18 mouse cellular contexts compared by ENCODE assay signal in genomic region chr14:27420816-27421215, GRCm38 (mm10). TPM values are rescaled to one million over a fixed set of nuclear protein-coding genes. Genes with fewer than 3 reads are reported as not detected.
A peak's percentile ranks its signal among the peaks of the same experiment; 100 is the strongest.
DNase-seq lines count a peak whose midpoint lies in the region; TF ChIP-seq lines count a peak whose summit lies in the region.
"Had no signal": no experiment of that assay in that cellular context is flagged by ENCODE, and none has a peak within 500 bp of the region (broad histone marks: within the 10 kb centered on the region; RNA-seq: fewer than 3 reads in every experiment).

No protein-coding gene starts in this region.

- no peak overlapping the region for H3K4me3 ChIP-seq in kidney, adult 2 months (ENCODE audit: insufficient read depth, low read depth, low read length)

- H3K27me3 ChIP-seq in kidney, adult 2 months (replicated peaks; ENCODE audit: control insufficient read depth, insufficient read depth, low read length), result no peaks in the 10 kb centered on the region
- H3K27me3 ChIP-seq: CH12.LX, Patski had no signal

- H3K36me3 ChIP-seq in kidney, adult 2 months (ENCODE audit: control insufficient read depth, insufficient read depth, low read length), result no peaks in the 10 kb centered on the region

- peaks cover 5% of the 10 kb centered on the region; the same call in 1 of the 2 replicates for H3K4me1 ChIP-seq in kidney, adult 2 months (ENCODE audit: control insufficient read depth, insufficient read depth, low read length)

- DNase-seq in heart, adult 11 months, result peak; percentile 16
- no peak for DNase-seq in heart, adult 9 months (ENCODE audit: low spot score in 2 of 2)
- peak; percentile 83 for DNase-seq in kidney, adult 2 months
- no peak for DNase-seq in kidney, adult 18-20 months
- DNase-seq in kidney, adult 9 months, result peak; percentile 77
- DNase-seq in kidney, postnatal 4 days, result no peak
- DNase-seq: adrenal gland, adult 2 months; adrenal gland, adult 8-10 months; adrenal gland, postnatal 10 days; adrenal gland, postnatal 14 days; adrenal gland, postnatal 25 days; adrenal gland, postnatal 36 days; B cell, adult 2 months; cerebellum, adult 11 months; cerebellum, adult 11-12 months; cerebellum, adult 18-20 months had no signal

- H3K27ac ChIP-seq in kidney, adult 2 months (ENCODE audit: insufficient read depth, low read depth, low read length), result 0 out of 2 replicates have a peak overlapping the region, but pooled peaks have one; percentile 23

- no peak for TF ChIP-seq POLR2A in kidney, adult 2 months (IDR thresholded peaks at IDR 0.05; ENCODE audit: low read depth, low read length)

- WGBS in kidney, adult 2 months, result 43% methylated on average over 3 of the region's 3 CpGs

- TF ChIP-seq CTCF in kidney, adult 2 months (conservative IDR thresholded peaks at IDR 0.05; ENCODE audit: insufficient read depth, insufficient read length, low read depth, low read length), result no peak

RNA-seq across cellular contexts. Expression of gene Fam208a, which starts 7.8 kb away (rescaled TPM):
- polyA plus RNA-seq in kidney, adult 2 months (2012; rRNA removed), result 5.3 and 6.8 TPM in 2 replicates

Comparison
In these comparisons a context has a peak if more than half of its experiments do, and no peak if none do; other contexts are left out.
1. DNase-seq: peak in heart, adult 11 months (single experiment), kidney, adult 2 months (single experiment) and kidney, adult 9 months (single experiment); none in heart, adult 9 months (0 of 2), kidney, adult 18-20 months (single experiment) and kidney, postnatal 4 days (0 of 2).